Mouse (Mus musculus) MEL (cell line): Measurements from ENCODE around the gene Zfp36l1. TPM values are rescaled to one million over a fixed set of nuclear protein-coding genes. Genes with fewer than 3 reads are reported as not detected.

Experiments used
- DNase-seq: peaks from one replicate; pipeline ENCODE4 v3.0.0; 2011; ENCODE audit warnings: low read depth, low spot score
- H3K27ac ChIP-seq: 2 replicates; pipeline ENCODE4 v1.5.1; 2012; ENCODE audit warnings: low read depth, mild to moderate bottlenecking, control low read depth, low read length, moderate library complexity; ENCODE audit not compliant: control insufficient read depth
- H3K27me3 ChIP-seq, 2 experiments: fragments of 150-350 bp in 1 of 2; sonication (generic) in 1 of 2; 2 replicates each; pipeline ENCODE4 v1.6.1; 2012; ENCODE audit warnings: low read length in 2 of 2, mild to moderate bottlenecking in 2 of 2, improper control_type of control experiment in 1 of 2, moderate library complexity in 1 of 2; ENCODE audit not compliant: insufficient read depth in 2 of 2, control insufficient read depth in 1 of 2
- H3K36me3 ChIP-seq, 2 experiments: 2 replicates each; pipeline ENCODE4 v1.6.1; 2012 to 2014; ENCODE audit warnings: low read length in 2 of 2, improper control_type of control experiment in 1 of 2, inconsistent platforms in 1 of 2, mild to moderate bottlenecking in 1 of 2; ENCODE audit not compliant: insufficient read depth in 2 of 2, control insufficient read depth in 1 of 2
- H3K4me1 ChIP-seq, 2 experiments: fragments of 150-350 bp in 1 of 2; sonication (generic) in 1 of 2; 2 replicates each; pipeline ENCODE4 v1.6.1; 2012; ENCODE audit warnings: low read length in 2 of 2, improper control_type of control experiment in 1 of 2, mild to moderate bottlenecking in 1 of 2; ENCODE audit not compliant: insufficient read depth in 2 of 2, control insufficient read depth in 1 of 2
- H3K4me3 ChIP-seq, 2 experiments: fragments of 150-350 bp in 1 of 2; sonication (generic) in 1 of 2; 2 replicates each; pipeline ENCODE4 v1.5.1; 2012; ENCODE audit warnings: low read depth in 2 of 2, low read length in 2 of 2, mild to moderate bottlenecking in 2 of 2, moderate library complexity in 2 of 2, control low read depth in 1 of 2, improper control_type of control experiment in 1 of 2; ENCODE audit not compliant: control insufficient read depth in 1 of 2, insufficient read depth in 1 of 2
- H3K79me2 ChIP-seq: 2 replicates; pipeline ENCODE4 v1.6.1; 2012; ENCODE audit warnings: mild to moderate bottlenecking, low read length, moderate library complexity; ENCODE audit not compliant: control insufficient read depth, poor library complexity, insufficient read depth
- H3K9ac ChIP-seq: 2 replicates; pipeline ENCODE4 v1.6.1; 2012; ENCODE audit warnings: low read depth, mild to moderate bottlenecking, control low read depth, low read length, moderate library complexity; ENCODE audit not compliant: control insufficient read depth, poor library complexity, severe bottlenecking
- H3K9me3 ChIP-seq: fragments of 150-350 bp; sonication (generic); replicated peaks from 2 replicates; pipeline ENCODE4 v1.6.1; 2012; ENCODE audit warnings: mild to moderate bottlenecking, low read length, improper control_type of control experiment, moderate library complexity; ENCODE audit not compliant: insufficient read depth
- CHD1 ChIP-seq: IDR thresholded peaks from 2 replicates; pipeline ENCODE4 v1.6.1; 2012; ENCODE audit warnings: low read depth, mild to moderate bottlenecking, inconsistent platforms, low read length, improper control_type of control experiment
- CHD2 ChIP-seq: IDR thresholded peaks from 2 replicates; pipeline ENCODE4 v1.6.1; 2011; ENCODE audit warnings: low read length, improper control_type of control experiment
- CTCF ChIP-seq, 3 experiments: IDR thresholded peaks in 2 of 3; conservative IDR thresholded peaks in 1 of 3; 2 replicates each; pipeline ENCODE4 v1.5.1; 2011 to 2012; ENCODE audit warnings: low read length in 3 of 3, low read depth in 2 of 3, mild to moderate bottlenecking in 2 of 3, improper control_type of control experiment in 1 of 3, inconsistent platforms in 1 of 3, mixed read lengths in 1 of 3, moderate library complexity in 1 of 3; ENCODE audit not compliant: control insufficient read depth in 1 of 3, insufficient read depth in 1 of 3, poor library complexity in 1 of 3, severe bottlenecking in 1 of 3
- ELF1 ChIP-seq: IDR thresholded peaks from 2 replicates; pipeline ENCODE4 v1.6.1; 2014; ENCODE audit warnings: low read depth, mild to moderate bottlenecking, inconsistent platforms, low read length, improper control_type of control experiment, moderate library complexity
- ETS1 ChIP-seq: IDR thresholded peaks from 2 replicates; pipeline ENCODE4 v1.6.1; 2012; ENCODE audit warnings: low read depth, mild to moderate bottlenecking, inconsistent platforms, low read length, improper control_type of control experiment, moderate library complexity
- HCFC1 ChIP-seq: IDR thresholded peaks from 2 replicates; pipeline ENCODE4 v1.6.1; 2012; ENCODE audit warnings: low read depth, mild to moderate bottlenecking, inconsistent platforms, low read length, improper control_type of control experiment, moderate library complexity
- JUND ChIP-seq: IDR thresholded peaks from 2 replicates; pipeline ENCODE4 v1.6.1; 2011; ENCODE audit warnings: low read depth, mild to moderate bottlenecking, improper control_type of control experiment, low read length
- KAT2A ChIP-seq: conservative IDR thresholded peaks from 2 replicates; pipeline ENCODE4 v1.6.1; 2012; ENCODE audit warnings: low read depth, low read length, improper control_type of control experiment, inconsistent platforms
- MEF2A ChIP-seq: IDR thresholded peaks from 2 replicates; pipeline ENCODE4 v1.6.1; 2014; ENCODE audit warnings: low read depth, mild to moderate bottlenecking, inconsistent platforms, low read length, improper control_type of control experiment; ENCODE audit not compliant: poor library complexity, insufficient replicate concordance, severe bottlenecking; ENCODE audit errors: extremely low read depth
- MXI1 ChIP-seq: IDR thresholded peaks from 2 replicates; pipeline ENCODE4 v1.6.1; 2011; ENCODE audit warnings: mild to moderate bottlenecking, low read depth, low read length, improper control_type of control experiment
- MYC ChIP-seq: IDR thresholded peaks from 2 replicates; pipeline ENCODE4 v1.6.1; 2011; ENCODE audit warnings: low read depth, mild to moderate bottlenecking, low read length, improper control_type of control experiment, moderate library complexity
- NRF1 ChIP-seq: IDR thresholded peaks from 2 replicates; pipeline ENCODE4 v1.6.1; 2014; ENCODE audit warnings: low read depth, mild to moderate bottlenecking, inconsistent platforms, low read length, improper control_type of control experiment, moderate library complexity; ENCODE audit not compliant: poor library complexity, insufficient read depth, severe bottlenecking
- POLR2A ChIP-seq, 2 experiments: IDR thresholded peaks; 2 replicates each; pipeline ENCODE4 v1.6.1; 2011 to 2012; ENCODE audit warnings: low read length in 2 of 2, mild to moderate bottlenecking in 2 of 2, control low read depth in 1 of 2, improper control_type of control experiment in 1 of 2, low read depth in 1 of 2, moderate library complexity in 1 of 2; ENCODE audit not compliant: control insufficient read depth in 1 of 2, insufficient read depth in 1 of 2, poor library complexity in 1 of 2
- POLR2AphosphoS2 ChIP-seq: IDR thresholded peaks from 2 replicates; pipeline ENCODE4 v1.6.1; 2011; ENCODE audit warnings: low read length, improper control_type of control experiment
- POLR2AphosphoS5 ChIP-seq: IDR thresholded peaks from 2 replicates; pipeline ENCODE4 v1.6.1; 2012; ENCODE audit warnings: low read depth, borderline replicate concordance, mild to moderate bottlenecking, inconsistent platforms, low read length, moderate library complexity, mixed read lengths
- RAD21 ChIP-seq: IDR thresholded peaks from 2 replicates; pipeline ENCODE4 v1.6.1; 2011; ENCODE audit warnings: mild to moderate bottlenecking, low read depth, low read length, improper control_type of control experiment
- SIN3A ChIP-seq: IDR thresholded peaks from 2 replicates; pipeline ENCODE4 v1.6.1; 2012; ENCODE audit warnings: low read length, improper control_type of control experiment, inconsistent platforms
- TBP ChIP-seq: IDR thresholded peaks from 2 replicates; pipeline ENCODE4 v1.8.0; 2011; ENCODE audit warnings: low read depth, low read length, improper control_type of control experiment
- USF2 ChIP-seq, 2 experiments: IDR thresholded peaks; 2 replicates each; pipeline ENCODE4 v1.6.1; 2011 to 2012; ENCODE audit warnings: improper control_type of control experiment in 2 of 2, low read length in 2 of 2, borderline replicate concordance in 1 of 2, inconsistent platforms in 1 of 2, low read depth in 1 of 2, mild to moderate bottlenecking in 1 of 2; ENCODE audit not compliant: insufficient read depth in 1 of 2
- ZC3H11A ChIP-seq: IDR thresholded peaks from 2 replicates; pipeline ENCODE4 v1.6.1; 2012; ENCODE audit warnings: low read depth, mild to moderate bottlenecking, inconsistent platforms, low read length, improper control_type of control experiment
- ZKSCAN1 ChIP-seq: IDR thresholded peaks from 2 replicates; pipeline ENCODE4 v1.6.1; 2012; ENCODE audit warnings: low read depth, mild to moderate bottlenecking, inconsistent platforms, low read length, improper control_type of control experiment, moderate library complexity
- ZMIZ1 ChIP-seq: IDR thresholded peaks from 2 replicates; pipeline ENCODE4 v1.6.1; 2012; ENCODE audit warnings: low read depth, mild to moderate bottlenecking, inconsistent platforms, low read length, improper control_type of control experiment, moderate library complexity
- polyA plus RNA-seq, 2 experiments: library from polyadenylated mRNA; stranded (reverse) in 1 of 2; unstranded in 1 of 2; fragments of >175 nt in 1 of 2; fragments of >200 nt in 1 of 2; gene quantifications; 2 replicates each; pipeline versions ENCODE4 v1.2.1 to v1.2.4; 2012; ENCODE audit warnings: low replicate concordance in 2 of 2, low read depth in 1 of 2; ENCODE audit not compliant: insufficient read length in 2 of 2, insufficient read depth in 1 of 2, missing spikeins in 1 of 2
- total RNA-seq: library from RNA; depleted of rRNA; stranded (reverse); fragments of 300-350 nt; gene quantifications from 2 replicates; pipeline ENCODE4 v1.2.3, GENCODE M21; 2012

Gene Zfp36l1
- total and polyA plus RNA-seq, 3 experiments = 1.2 to 22.5 TPM; not detected in 1

GRCm38 (mm10) chr12:80123227-80123803 is 10.5 kb upstream of the Zfp36l1 start:
- TF ChIP-seq ELF1 = no peak
- TF ChIP-seq ETS1 = no peak
- TF ChIP-seq POLR2AphosphoS2 = no peak
- TF ChIP-seq TBP = no peak
- TF ChIP-seq USF2 (IDR thresholded peaks at IDR 0.05; ENCODE audit: borderline replicate concordance in 1 of 2, insufficient read depth in 1 of 2, low read depth in 1 of 2, low read length in 2 of 2) = no peak
- TF ChIP-seq HCFC1 = no peak
- TF ChIP-seq SIN3A = no peak
- TF ChIP-seq RAD21 = no peak
- TF ChIP-seq ZMIZ1 = no peak
- no peak for TF ChIP-seq CHD1
- no peak for TF ChIP-seq POLR2A (IDR thresholded peaks at IDR 0.05; ENCODE audit: control insufficient read depth in 1 of 2, insufficient read depth in 1 of 2, low read depth in 1 of 2, low read length in 2 of 2, poor library complexity in 1 of 2)
- no peak for TF ChIP-seq NRF1
- no peak for TF ChIP-seq KAT2A
- TF ChIP-seq JUND = no peak
- no peak for TF ChIP-seq MYC
- no peak for TF ChIP-seq CHD2
- TF ChIP-seq MEF2A = no peak
- TF ChIP-seq ZKSCAN1 = no peak
- TF ChIP-seq CTCF (IDR thresholded peaks at IDR 0.05 in 2 of 3, conservative IDR thresholded peaks at IDR 0.05 in 1 of 3; ENCODE audit: control insufficient read depth in 1 of 3, insufficient read depth in 1 of 3, low read depth in 2 of 3, low read length in 3 of 3, poor library complexity in 1 of 3, severe bottlenecking in 1 of 3) = no peak
- TF ChIP-seq, all 39 proteins: peak for 0
- H3K4me1 ChIP-seq = no peaks in the 10 kb centered on the region
- DNase-seq = no peak
- H3K36me3 ChIP-seq = peaks cover 0 to 4% of the 10 kb centered on the region in 2 experiments; a peak in 2 of 4 replicates
- H3K79me2 ChIP-seq = no peaks in the 10 kb centered on the region
- H3K4me3 ChIP-seq = no peak overlapping the region
- no peaks in the 10 kb centered on the region for H3K27me3 ChIP-seq
- no peak overlapping the region for H3K9ac ChIP-seq
- H3K27ac ChIP-seq = no peak overlapping the region
- H3K9me3 ChIP-seq = no peaks in the 10 kb centered on the region

- Histone ChIP-seq H3K9me3 (no peaks in the 10 kb centered on the region), H3K36me3 (peaks cover 0 to 13% of the 10 kb centered on the region in 2 experiments; a peak in 2 of 4 replicates), H3K27me3 (no peaks in the 10 kb centered on the region), H3K9ac (no peak overlapping the region), H3K4me1 (peaks cover 2 to 6% of the 10 kb centered on the region in 2 experiments; a peak in 2 of 4 replicates), H3K4me3 (no peak overlapping the region), H3K27ac (no peak overlapping the region), H3K79me2 (no peaks in the 10 kb centered on the region)
- DNase-seq = no peak
- TF ChIP-seq ZC3H11A (no peak), ZKSCAN1 (peak; percentile 88), POLR2AphosphoS5 (no peak), CTCF (IDR thresholded peaks at IDR 0.05 in 2 of 3, conservative IDR thresholded peaks at IDR 0.05 in 1 of 3; ENCODE audit: control insufficient read depth in 1 of 3, insufficient read depth in 1 of 3, low read depth in 2 of 3, low read length in 3 of 3, poor library complexity in 1 of 3, severe bottlenecking in 1 of 3) (no peak), MXI1 (no peak)
These were observed 8.6 kb upstream of the Zfp36l1 start for GRCm38 (mm10) chr12:80121438-80121837.
